Comparison of ENCODE assay signal across 9 mouse cellular contexts in genomic region chr13:28950266-28950622, GRCm38 (mm10). TPM values are rescaled to one million over a fixed set of nuclear protein-coding genes. Genes with fewer than 3 reads are reported as not detected.
A peak's percentile ranks its signal among the peaks of the same experiment; 100 is the strongest.
DNase-seq lines count a peak whose midpoint lies in the region; ATAC-seq and TF ChIP-seq lines count a peak whose summit lies in the region.
"Had no signal": no experiment of that assay in that cellular context is flagged by ENCODE, and none has a peak within 500 bp of the region (broad histone marks: within the 10 kb centered on the region; RNA-seq: fewer than 3 reads in every experiment).

No protein-coding gene starts in this region.

- WGBS in heart, postnatal 0 days = 0% methylated on average over 9 of the region's 9 CpGs

- ATAC-seq in heart, postnatal 0 days (ENCODE audit: insufficient read depth, low read depth) = no peak

- H3K36me3 ChIP-seq in E14TG2a.4 (ENCODE audit: insufficient read depth, low read length) = no peaks in the 10 kb centered on the region
- H3K36me3 ChIP-seq in heart, postnatal 0 days (replicated peaks; ENCODE audit: control insufficient read depth, insufficient read depth, low read length) = 0 out of 2 replicates have a peak, but pooled peaks cover 8% of the 10 kb centered on the region

- H3K27me3 ChIP-seq in E14TG2a.4 (ENCODE audit: insufficient read depth, low read length) = peaks cover 15% of the 10 kb centered on the region
- no peaks in the 10 kb centered on the region for H3K27me3 ChIP-seq in heart, postnatal 0 days (ENCODE audit: control insufficient read depth, insufficient read depth, low read length)

- no peak for TF ChIP-seq CTCF in E14TG2a.4 (conservative IDR thresholded peaks at IDR 0.05; ENCODE audit: low read length)
- no peak for TF ChIP-seq CTCF in heart, postnatal 0 days (IDR thresholded peaks at IDR 0.05; ENCODE audit: low read depth)

- H3K27ac ChIP-seq in heart, postnatal 0 days (ENCODE audit: low read depth) = peak overlapping the region; percentile 97

- peaks cover 61% of the 10 kb centered on the region for H3K4me1 ChIP-seq in E14TG2a.4 (replicated peaks; ENCODE audit: low read depth, low read length)
- peaks cover 12% of the 10 kb centered on the region; the same call in 1 of the 2 replicates for H3K4me1 ChIP-seq in heart, postnatal 0 days (ENCODE audit: control insufficient read depth, insufficient read depth)

- peak; percentile 36 for DNase-seq in heart, adult 8-10 months (ENCODE audit: low spot score)
- no peak for DNase-seq in heart, adult 11 months
- DNase-seq in heart, postnatal 0 days (ENCODE audit: low spot score) = peak; percentile 64
- DNase-seq in lung, postnatal 25 days (ENCODE audit: low spot score) = peak; percentile 32
- DNase-seq in adrenal gland, adult (ENCODE audit: inconsistent age in 2 of 2, low spot score in 1 of 2) = no peak
- no peak for DNase-seq in right cerebral cortex, postnatal 25 days
- DNase-seq in gastrocnemius, adult 18-20 months (ENCODE audit: low spot score) = no peak

- H3K4me3 ChIP-seq in E14TG2a.4 (replicated peaks; ENCODE audit: low read length) = peak overlapping the region; percentile 83
- peak overlapping the region; percentile 90 for H3K4me3 ChIP-seq in heart, postnatal 0 days (ENCODE audit: low read depth, low read length)

- peak overlapping the region; percentile 95 for H3K9ac ChIP-seq in heart, postnatal 0 days (replicated peaks; ENCODE audit: low read depth, low read length)

- no peaks in the 10 kb centered on the region for H3K9me3 ChIP-seq in E14TG2a.4 (ENCODE audit: low read length)
- H3K9me3 ChIP-seq in heart, postnatal 0 days (replicated peaks; ENCODE audit: control insufficient read depth, low read length) = no peaks in the 10 kb centered on the region

- no peak for TF ChIP-seq EP300 in heart, postnatal 0 days (IDR thresholded peaks at IDR 0.05; ENCODE audit: low read depth)

- H3K4me2 ChIP-seq in heart, postnatal 0 days (ENCODE audit: low read depth, low read length) = peak overlapping the region; percentile 67

RNA-seq across cellular contexts. Expression of gene Sox4, which starts 3.3 kb away (rescaled TPM):
- 10 to 100 TPM; 15.2 to 22.1 (median 19.6) TPM for total RNA-seq in heart, adult 8-10 months (2022)
- 87.0 and 98.3 TPM in 2 replicates for total RNA-seq in heart, postnatal 0 days (2014; rRNA removed; ENCODE audit: low replicate concordance)
- 44.5 and 55.5 TPM in 2 replicates for polyA plus RNA-seq in heart, postnatal 0 days (2015; fragmentation: Nextera tagmentation; extraction: Ambion mirVana)
- total RNA-seq in gastrocnemius, adult 18-20 months (2021) = 10 to 100 TPM in 1 of 2 experiments, 1 to 10 TPM in 1; 1.7 to 11.8 TPM
- total RNA-seq: MEL had no signal

Comparison
In these comparisons a context has a peak if more than half of its experiments do, and no peak if none do; other contexts are left out.
1. DNase-seq: peak in heart, adult 8-10 months (single experiment), heart, postnatal 0 days (single experiment) and lung, postnatal 25 days (single experiment); none in heart, adult 11 months (single experiment), adrenal gland, adult (0 of 2), right cerebral cortex, postnatal 25 days (single experiment) and gastrocnemius, adult 18-20 months (single experiment).